Mouse (Mus musculus) inflammation-experienced regulatory T-cells, adult 16 weeks (primary cell): Measurements from ENCODE around the gene Gm4846. TPM values are rescaled to one million over a fixed set of nuclear protein-coding genes. Genes with fewer than 3 reads are reported as not detected.

Experiments used
- polyA plus RNA-seq: library from polyadenylated mRNA; unstranded; fragments of 100-300 nt; shearing (Covaris generic); gene quantifications from one replicate; pipeline ENCODE4 v1.2.1, GENCODE M21; 2017

Gm4846 gene
- not detected for polyA plus RNA-seq

DNA sequence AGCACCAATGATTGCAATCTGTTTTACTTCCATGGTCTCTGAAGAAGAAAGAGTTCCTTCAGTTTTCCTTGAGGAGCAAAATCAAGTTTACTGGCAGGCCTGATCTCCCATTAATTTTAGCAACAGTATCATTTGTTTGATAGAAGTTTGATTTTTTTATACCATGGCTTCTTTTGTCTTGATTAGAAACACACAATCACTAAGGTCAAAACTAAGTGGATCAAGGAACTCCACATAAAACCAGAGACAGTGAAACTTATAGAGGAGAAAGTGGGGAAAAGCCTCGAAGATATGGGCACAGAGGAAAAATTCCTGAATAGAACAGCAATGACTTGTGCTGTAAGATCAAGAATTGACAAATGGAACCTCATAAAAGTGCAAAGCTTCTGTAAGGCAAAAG is at the start of gene Gm4846:
Gm4846 (minus strand) TSS at position 101 of the 400 bp plus-strand sequence.

Other genes starting within 250 kb of the Gm4846 start
- not detected for gene Ildr2, start 243.4 kb downstream of the Gm4846 start, polyA plus RNA-seq
- 60.3 TPM for gene Tada1, start 118.5 kb downstream of the Gm4846 start, polyA plus RNA-seq
- 8.6 TPM for gene Pogk, start 87.7 kb downstream of the Gm4846 start, polyA plus RNA-seq
- gene Gm4847, start 150.1 kb upstream of the Gm4846 start, polyA plus RNA-seq: not detected
- gene Fmo9, start 184.3 kb upstream of the Gm4846 start, polyA plus RNA-seq: not detected